Mouse (Mus musculus): ENCODE measurements at regions not wholly inside any gene's neighbourhood (a gene's known extent, or its start where the extent isn't known, plus 50 kb on each side); places are given as distances from the start of the nearest gene placed in this dataset.

- DNase-seq (ENCODE audit: low spot score) = no peak
Measured at GRCm38 (mm10) chr2:138123331-138123730, 133.0 kb upstream of the Btbd3 start.

GRCm38 (mm10) chr2:138120868-138121267 is 135.5 kb upstream of the Btbd3 start:
- no peak for DNase-seq (ENCODE audit: low spot score)

GRCm38 (mm10) chr2:138120131-138120530 is 136.2 kb upstream of the Btbd3 start:
- DNase-seq (ENCODE audit: low spot score) = no peak

GRCm38 (mm10) chr2:138099777-138100176 is 156.6 kb upstream of the Btbd3 start:
- DNase-seq (ENCODE audit: low spot score) = peak; percentile 12

GRCm38 (mm10) chr2:138085390-138085789 is 171.0 kb upstream of the Btbd3 start:
- no peak for DNase-seq (ENCODE audit: low spot score)

- no peak for DNase-seq (ENCODE audit: low spot score)
Measured at GRCm38 (mm10) chr2:138084564-138085283, 171.6 kb upstream of the Btbd3 start.

- DNase-seq (ENCODE audit: low spot score) = no peak
Measured at GRCm38 (mm10) chr2:138074020-138074613, 182.2 kb upstream of the Btbd3 start.

GRCm38 (mm10) chr2:138072165-138072728 is 184.1 kb upstream of the Btbd3 start:
- DNase-seq (ENCODE audit: low spot score) = no peak

GRCm38 (mm10) chr2:138053081-138053480 is 203.3 kb upstream of the Btbd3 start:
- DNase-seq (ENCODE audit: low spot score) = no peak

- no peak for DNase-seq (ENCODE audit: low spot score)
Measured at GRCm38 (mm10) chr2:138048341-138048740, 208.0 kb upstream of the Btbd3 start.

GRCm38 (mm10) chr2:138047781-138048201 is 208.6 kb upstream of the Btbd3 start:
- no peak for DNase-seq (ENCODE audit: low spot score)

GRCm38 (mm10) chr2:138047361-138047760 is 209.0 kb upstream of the Btbd3 start:
- no peak for DNase-seq (ENCODE audit: low spot score)

- no peak for DNase-seq (ENCODE audit: low spot score)
Measured at GRCm38 (mm10) chr2:138046918-138047317, 209.4 kb upstream of the Btbd3 start.

GRCm38 (mm10) chr2:138045933-138046642 is 210.3 kb upstream of the Btbd3 start:
- no peak for DNase-seq (ENCODE audit: low spot score)

GRCm38 (mm10) chr2:138040706-138041105 is 215.7 kb upstream of the Btbd3 start:
- no peak for DNase-seq (ENCODE audit: low spot score)

- DNase-seq (ENCODE audit: low spot score) = peak; percentile 30
Measured at GRCm38 (mm10) chr2:138040302-138040701, 216.1 kb upstream of the Btbd3 start.

GRCm38 (mm10) chr2:138034123-138034736 is 222.1 kb upstream of the Btbd3 start:
- no peak for DNase-seq (ENCODE audit: low spot score)

GRCm38 (mm10) chr2:138033379-138034122 is 222.8 kb upstream of the Btbd3 start:
- DNase-seq (ENCODE audit: low spot score) = peak; percentile 76

- DNase-seq (ENCODE audit: low spot score) = no peak
Measured at GRCm38 (mm10) chr2:138027411-138027810, 229.0 kb upstream of the Btbd3 start.

GRCm38 (mm10) chr2:138023558-138023957 is 232.8 kb upstream of the Btbd3 start:
- no peak for DNase-seq (ENCODE audit: low spot score)

GRCm38 (mm10) chr2:137981766-137982165 is 274.6 kb upstream of the Btbd3 start:
- DNase-seq (ENCODE audit: low spot score) = no peak

GRCm38 (mm10) chr2:137977767-137978166 is 278.6 kb upstream of the Btbd3 start:
- DNase-seq (ENCODE audit: low spot score) = no peak
